Mouse (Mus musculus): ENCODE results near the gene Nrxn3. TPM values are rescaled to one million over a fixed set of nuclear protein-coding genes. Genes with fewer than 3 reads are reported as not detected.

Gene Nrxn3
- total RNA-seq (2015; ENCODE audit: low replicate concordance) (not detected in 2 replicates), total RNA-seq (2017; ENCODE audit: low replicate concordance) (not detected in 2 replicates)

DNA sequence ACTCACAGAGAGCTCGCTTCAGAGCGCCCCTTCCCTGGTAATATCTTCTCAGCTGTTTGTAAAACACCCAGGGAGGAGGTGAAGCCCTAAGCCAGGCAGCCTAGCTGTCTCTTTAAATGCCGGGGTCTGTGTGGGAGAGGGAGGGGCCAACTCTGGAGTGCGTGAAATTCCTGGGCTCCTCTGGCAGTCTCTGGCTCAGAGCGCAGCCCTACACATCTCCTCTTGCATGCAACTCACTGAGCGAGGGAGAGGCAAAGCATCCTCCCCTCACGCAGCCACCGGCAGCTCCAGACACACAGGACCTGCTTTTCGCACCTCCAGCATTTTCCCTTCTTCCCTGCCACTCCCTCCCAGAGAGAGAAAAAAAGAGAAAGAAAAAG lies at the start of gene Nrxn3:
Gene Nrxn3 (plus strand): TSS at position 186 of the 380 bp plus-strand sequence.
- no peak for ATAC-seq (replicated peaks; ENCODE audit: low FRiP score, poor library complexity, severe bottlenecking)

DNA sequence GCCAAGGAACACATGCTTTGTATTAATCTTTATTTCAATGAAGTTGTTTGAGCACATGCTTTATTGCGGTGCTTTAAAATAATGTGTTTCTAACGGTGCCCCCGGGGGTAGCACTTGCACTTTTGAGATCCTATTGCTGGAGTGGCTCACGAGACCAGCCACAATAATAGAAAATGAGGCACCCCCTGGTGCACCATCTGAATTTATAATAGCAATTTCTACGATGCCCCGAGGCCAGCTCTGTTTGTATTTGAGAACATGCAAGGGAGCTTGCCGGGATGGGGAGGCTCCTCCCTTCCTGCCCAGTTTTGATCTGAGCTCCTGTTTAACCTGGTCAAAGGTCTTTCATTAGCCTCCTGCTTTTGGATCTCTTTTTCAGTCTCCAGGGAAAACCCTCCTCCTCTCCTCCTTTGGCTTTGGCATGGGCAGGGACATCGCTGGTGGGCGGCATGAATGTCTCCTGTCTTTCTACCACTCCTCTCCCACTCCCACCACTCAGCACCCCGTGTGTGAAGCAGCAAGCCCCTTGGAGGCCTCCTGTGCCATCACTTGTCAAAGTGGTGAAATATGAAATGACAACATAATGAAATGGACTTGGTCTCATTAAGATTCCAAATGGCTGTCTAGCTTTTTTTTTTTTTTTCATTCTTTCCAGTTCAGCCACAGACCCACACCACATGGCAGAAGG lies 18.4 kb upstream of the Nrxn3 start:
- no peak for ATAC-seq (replicated peaks; ENCODE audit: low FRiP score, poor library complexity, severe bottlenecking)

DNA sequence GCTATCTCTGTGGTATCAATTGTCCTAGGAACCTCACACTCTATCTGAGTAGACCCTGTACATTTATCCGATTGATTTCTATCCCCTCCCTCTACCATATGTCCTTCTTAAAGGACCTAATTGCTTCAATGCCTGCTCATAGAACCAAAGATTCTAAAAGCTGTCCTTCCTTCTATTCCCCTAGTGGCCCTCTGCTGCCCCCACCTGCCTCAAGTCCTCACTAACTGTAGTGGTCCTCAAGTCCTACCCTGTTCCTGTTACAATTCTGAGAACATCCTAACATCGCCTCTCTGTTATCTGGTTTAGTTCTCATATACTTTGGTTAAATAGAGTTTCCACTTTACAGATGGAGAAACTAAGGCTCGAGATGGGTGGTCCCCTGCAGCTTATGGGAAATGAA lies 16.7 kb upstream of the Nrxn3 start:
- no peak for ATAC-seq (replicated peaks; ENCODE audit: low FRiP score, poor library complexity, severe bottlenecking)

DNA sequence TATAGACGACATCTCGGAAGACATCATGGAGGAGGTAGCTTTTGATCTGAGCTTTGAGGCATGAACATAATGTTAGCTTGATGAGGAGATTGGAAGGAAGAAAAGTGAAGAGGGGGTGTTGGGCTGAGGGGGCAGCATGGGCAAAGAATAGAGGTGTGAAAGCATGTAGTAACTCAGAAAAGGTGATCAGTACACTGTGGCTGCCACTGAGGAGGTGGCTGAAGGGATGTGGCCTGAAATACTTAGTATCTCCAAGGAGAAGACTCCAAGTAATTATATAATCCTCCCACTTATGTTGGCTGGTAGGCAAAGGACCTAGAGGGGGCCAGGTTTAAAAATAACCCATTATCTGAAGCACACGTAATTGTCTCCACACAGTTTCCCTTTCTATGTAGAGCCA lies 14.9 kb upstream of the Nrxn3 start:
- no peak for ATAC-seq (replicated peaks; ENCODE audit: low FRiP score, poor library complexity, severe bottlenecking)

DNA sequence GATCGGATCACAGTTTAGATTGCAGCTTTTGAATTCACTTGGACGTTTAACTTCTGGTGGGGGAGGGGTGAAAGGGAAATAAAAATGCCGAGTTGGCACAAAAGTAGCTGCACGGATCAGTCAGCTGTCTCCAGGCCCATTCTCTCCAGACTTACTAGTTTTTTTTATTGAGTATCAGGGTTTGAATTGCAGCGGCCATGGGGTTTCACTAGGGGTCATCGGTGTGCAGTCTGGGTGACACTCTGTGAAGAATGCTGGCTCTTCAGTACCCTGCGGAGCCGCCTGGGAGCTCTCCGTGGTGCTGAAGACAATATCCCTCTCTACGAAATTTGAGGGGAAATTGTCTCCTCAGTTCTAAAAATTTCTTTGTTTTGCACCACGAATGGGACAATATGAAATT lies 13.5 kb upstream of the Nrxn3 start:
- no peak for ATAC-seq (replicated peaks; ENCODE audit: low FRiP score, poor library complexity, severe bottlenecking)

DNA sequence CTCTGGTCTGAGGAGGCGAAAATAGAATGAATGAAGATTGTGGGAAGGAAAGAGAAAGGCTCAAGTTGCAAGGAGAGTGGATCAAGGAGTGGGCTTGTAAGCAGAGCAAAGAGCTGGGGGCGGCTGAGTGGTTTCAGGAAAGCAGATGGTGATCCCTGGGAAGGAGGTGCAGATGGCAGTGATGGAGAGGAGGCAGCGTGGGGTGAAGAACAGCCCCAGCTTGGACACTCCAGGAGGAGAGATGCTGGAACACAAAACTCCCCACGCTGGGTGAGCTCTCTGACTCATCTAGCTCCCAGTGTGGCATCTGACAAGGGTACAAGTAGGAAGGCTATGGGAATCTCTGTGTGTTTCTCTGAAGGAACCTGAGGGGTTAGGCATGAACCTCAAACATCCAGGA lies 9.2 kb upstream of the Nrxn3 start:
- ATAC-seq (replicated peaks; ENCODE audit: low FRiP score, poor library complexity, severe bottlenecking), result no peak

DNA sequence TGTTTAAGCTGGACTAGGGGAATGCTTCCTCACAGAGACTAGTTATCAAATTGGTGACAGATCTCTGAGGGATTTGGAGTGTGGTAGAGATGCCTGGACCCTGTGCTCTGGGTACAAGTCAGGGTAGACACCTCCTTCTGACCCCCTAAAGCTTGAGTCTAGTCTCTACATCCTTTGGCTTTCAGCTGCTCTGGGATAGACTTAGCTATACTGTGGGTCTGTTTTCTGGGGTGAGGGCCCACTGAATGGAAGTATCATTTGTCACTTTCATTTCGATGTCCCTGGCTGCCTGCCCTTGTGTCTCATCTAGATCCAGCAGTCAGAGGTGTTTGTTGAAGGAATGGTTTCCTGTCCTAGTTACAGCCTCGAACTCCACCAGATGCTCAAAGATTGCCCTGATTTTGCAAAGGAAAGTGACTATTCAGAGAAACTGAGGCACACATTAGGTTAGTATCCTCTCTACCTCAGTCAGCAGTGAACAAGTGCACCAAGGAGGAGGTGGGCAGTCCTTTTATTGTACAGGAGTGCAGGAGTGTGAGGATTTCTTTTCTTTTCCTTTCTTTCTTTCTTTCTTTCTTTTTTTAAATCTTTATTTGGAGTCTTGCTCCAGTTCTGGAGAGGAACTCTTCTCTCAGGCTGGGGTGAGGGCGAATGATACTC lies 515 bp upstream of the Nrxn3 start:
- ATAC-seq (replicated peaks; ENCODE audit: low FRiP score, poor library complexity, severe bottlenecking), result no peak

DNA sequence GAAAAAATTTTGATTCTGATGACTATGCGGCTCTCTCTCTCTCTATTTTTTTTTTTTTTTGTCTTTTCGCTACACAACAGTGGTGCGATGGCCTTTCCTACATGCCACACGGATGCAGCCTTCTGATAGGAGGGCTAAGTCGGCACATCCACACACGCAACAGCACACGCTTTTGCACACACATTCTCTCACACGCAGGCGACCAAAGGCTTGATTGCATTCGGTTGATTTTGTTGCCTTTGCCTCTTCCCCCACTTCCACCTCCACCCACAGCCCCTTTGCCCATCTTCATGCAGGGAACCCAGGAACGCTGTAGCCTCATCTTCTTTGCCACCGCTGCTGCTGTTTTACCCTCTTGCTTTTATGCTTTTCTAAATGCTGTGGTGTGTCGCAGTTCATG lies 3.6 kb downstream of the Nrxn3 start:
- no peak for ATAC-seq (replicated peaks; ENCODE audit: low FRiP score, poor library complexity, severe bottlenecking)

DNA sequence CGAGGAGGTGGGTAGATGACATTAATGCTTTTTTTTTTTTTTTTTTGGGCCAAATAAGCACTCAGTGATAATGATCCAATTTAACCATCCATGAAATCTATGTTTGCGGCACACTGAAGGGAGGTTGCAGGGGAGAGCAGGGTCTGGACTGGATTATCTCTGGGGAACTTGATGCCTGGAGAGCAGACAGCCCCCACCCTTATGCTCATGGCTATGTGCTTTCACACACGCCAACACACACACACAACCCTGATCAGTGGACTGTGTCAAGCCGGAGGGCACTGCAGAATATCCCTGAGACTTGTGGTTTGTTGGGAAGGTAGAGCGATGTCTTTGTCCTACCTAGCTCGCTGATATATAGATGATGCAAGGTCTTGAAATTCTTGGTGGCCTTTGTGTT lies 4.1 kb downstream of the Nrxn3 start:
- no peak for ATAC-seq (replicated peaks; ENCODE audit: low FRiP score, poor library complexity, severe bottlenecking)

DNA sequence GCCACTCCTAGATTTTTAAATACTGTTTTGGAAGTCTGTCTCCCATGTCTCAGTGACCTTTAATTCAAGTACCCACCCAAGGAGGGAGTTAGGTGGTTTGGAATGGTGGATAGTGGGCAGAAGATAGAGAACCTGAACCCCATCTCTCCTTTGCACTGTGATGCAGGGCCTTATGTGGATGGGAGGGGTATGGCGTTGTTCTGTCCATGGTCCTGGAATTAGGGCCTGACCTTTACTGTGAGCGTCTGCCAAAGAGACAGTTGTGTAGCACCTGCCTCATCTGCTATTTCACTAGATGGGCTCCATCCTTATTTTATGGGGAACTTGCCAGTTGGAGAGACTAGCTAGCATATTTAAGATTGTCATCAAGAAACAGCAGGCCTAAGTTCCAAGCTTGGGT lies 8.0 kb downstream of the Nrxn3 start:
- ATAC-seq (replicated peaks; ENCODE audit: low FRiP score, poor library complexity, severe bottlenecking), result no peak

DNA sequence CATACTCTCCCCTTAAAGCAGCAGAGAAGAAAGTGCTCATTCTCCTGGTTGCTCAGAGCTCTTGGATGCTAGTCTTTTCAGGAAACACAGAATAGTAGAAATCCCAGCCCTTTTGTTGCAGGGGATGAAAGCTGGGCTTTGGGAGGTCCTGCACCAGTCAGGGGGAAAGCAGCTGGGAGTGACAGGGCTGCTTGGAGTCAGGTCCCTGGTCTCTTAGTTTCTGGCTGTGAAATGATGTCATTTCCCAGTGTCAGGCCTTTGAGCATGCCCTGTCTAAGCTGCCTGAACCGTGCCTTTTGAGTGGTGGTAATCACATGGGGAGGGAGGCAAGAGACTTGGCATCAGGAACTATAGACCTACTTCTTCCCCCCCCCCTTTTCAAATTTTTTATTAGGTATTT lies 12.4 kb downstream of the Nrxn3 start:
- no peak for ATAC-seq (replicated peaks; ENCODE audit: low FRiP score, poor library complexity, severe bottlenecking)

DNA sequence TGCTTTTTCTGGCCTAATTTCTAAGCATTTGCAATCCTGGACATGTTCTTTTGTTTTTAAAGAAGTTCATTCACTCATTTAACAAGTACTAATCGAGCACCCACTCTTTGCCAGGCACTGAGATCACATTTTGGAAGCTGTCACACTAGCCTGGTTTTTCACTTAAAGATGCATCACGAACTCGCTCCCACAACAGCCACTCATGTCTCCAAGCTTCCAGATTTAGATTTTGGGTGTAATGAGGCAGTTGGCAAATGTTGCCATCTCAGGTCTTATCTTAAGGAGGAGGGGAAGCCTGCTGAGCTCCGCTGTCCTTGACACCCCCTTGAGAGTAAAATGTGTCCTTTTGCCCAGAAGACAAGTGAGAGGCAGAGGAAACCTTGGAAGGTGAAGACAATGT lies 14.4 kb downstream of the Nrxn3 start:
- no peak for ATAC-seq (replicated peaks; ENCODE audit: low FRiP score, poor library complexity, severe bottlenecking)

DNA sequence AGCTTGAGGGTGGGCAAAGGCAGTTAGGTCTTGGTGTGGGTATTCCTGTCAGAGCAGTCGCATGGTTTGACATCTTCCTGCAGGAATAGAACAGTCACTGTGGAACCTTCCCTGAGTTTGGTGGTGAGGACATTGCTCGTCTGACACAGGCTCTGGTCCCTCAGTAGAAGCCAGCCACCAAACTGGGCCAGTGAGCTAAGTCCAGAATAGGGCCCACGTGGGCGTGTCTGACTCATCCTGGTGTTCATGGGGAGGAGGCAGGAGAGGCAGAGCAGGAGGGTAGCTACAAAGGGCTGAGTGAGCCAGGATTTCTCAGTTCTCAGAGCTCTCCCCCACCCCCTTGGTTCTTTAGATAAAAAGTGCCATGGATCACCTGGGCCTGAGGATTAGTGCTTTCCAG lies 15.9 kb downstream of the Nrxn3 start:
- no peak for ATAC-seq (replicated peaks; ENCODE audit: low FRiP score, poor library complexity, severe bottlenecking)

DNA sequence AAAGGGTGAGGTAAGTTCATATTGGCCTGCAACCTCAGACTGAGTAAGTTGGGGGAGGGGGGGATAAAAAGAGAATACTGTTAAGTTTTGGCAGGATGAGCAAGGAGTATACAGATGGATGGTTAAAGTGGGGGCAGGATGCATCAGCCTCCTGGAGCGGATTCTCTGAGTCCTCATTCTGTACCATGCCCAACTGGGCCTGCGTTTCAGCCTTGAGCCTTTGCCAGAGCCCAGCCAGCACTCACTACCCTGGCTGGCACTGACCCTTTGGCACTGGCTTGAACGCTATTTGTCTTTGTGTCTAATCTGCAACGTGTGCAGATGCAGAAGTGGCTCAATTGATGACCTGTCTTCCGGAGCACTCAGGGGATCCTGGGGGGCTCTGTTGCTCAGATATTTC lies 24.1 kb downstream of the Nrxn3 start:
- ATAC-seq (replicated peaks; ENCODE audit: low FRiP score, poor library complexity, severe bottlenecking), result no peak

DNA sequence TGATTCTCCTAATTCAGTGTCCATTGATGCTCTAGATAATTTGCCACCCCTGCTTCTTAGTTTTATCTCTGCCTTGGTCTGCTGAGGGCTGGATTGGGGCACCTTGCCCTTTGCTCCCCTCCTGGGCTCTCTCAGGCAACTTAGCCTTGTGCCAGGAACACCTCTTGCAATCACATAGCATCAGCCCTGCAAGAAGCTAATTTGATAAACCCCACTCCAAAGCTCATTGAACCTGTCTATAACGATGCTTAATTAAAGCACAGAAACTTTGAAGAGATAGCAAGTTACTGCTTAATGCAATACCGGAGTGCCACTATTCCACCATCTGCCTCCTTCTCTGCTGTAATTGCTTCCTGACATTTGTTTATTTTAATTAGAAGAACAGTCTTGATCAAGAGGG lies 42.1 kb downstream of the Nrxn3 start:
- no peak for ATAC-seq (replicated peaks; ENCODE audit: low FRiP score, poor library complexity, severe bottlenecking)

DNA sequence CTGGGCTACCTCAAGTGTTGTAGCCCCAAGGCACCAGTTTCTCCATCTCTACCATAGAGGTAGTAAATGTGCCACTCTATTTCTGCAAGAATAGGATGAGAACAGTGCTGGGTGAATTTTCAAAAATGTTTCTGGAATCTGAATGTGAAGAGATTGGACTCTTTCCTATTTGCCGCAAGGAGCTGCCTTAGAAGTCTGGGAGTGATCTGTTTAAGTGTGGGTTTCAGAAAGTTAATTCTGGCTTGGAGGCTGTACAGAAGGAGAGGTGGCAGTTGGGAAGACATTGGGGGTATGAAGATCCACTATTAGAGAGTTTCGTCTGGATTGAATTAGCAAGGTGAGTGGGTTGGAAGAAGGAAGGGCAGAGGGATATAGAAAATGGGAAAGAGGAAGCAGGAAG lies 52.0 kb downstream of the Nrxn3 start:
- ATAC-seq (replicated peaks; ENCODE audit: low FRiP score, poor library complexity, severe bottlenecking), result no peak

DNA sequence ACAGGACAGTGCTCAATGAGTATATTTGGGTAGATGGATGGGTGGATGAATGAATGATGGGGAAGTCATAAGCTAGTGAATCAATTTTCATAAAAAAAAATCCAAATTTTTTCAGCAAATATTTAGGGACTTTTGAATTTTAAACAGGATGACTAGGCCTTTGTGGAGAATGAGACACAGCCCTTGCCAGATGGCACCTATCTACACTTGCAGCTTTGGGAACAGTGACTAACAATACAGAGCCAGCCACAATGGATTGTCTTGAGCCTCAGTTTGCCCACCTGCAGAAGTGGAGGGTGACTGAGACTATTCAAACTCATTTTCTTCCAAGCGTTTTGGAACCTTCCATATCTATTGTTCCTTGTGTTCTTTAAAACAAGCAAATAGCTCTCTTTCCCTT lies 55.4 kb downstream of the Nrxn3 start:
- no peak for ATAC-seq (replicated peaks; ENCODE audit: low FRiP score, poor library complexity, severe bottlenecking)

DNA sequence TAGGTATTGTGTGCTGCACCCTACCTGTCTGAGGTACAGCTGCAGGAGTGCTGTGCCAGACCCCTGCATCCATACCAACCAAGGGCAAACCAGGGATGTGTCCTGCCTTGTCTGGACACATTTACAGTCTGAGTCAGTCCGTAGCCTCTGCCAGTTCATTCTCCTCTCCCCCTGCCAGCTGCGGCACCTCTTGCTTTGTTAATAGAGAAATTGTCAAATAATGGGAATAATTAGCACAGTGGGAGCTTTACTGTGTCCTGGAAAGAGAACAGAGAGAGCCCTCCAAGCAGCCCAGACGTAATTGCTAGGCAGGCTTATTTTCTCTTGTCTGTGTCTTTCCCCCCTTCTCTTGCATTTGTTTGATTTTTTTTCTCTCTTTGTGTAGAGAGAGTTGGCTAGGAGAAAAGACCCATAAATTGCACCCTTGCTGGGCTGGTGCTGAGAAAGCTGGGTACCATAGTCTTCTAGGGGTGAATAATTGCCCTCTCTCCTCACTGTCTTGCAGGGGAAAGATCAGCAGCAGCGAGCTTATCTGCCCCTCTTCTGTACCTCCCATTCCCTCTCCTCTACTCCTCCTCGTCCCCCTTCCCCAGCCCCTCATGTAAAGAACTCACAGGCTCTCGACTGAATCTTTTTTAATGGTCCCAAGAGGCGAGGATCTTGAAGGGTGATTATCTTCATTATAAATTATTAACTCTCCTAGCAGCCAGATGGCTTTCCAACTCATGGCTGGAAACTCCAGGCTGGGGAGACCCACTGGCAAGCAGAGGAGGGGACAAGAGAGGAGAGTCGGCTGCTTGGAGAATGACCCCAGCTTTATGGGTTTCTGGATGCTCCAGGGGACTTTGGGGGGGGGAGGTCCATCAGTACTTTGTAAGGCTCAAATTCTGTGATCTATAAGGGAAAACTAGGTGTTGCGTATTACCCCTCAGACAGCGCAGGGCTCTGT lies 61.8 kb downstream of the Nrxn3 start:
- ATAC-seq (replicated peaks; ENCODE audit: low FRiP score, poor library complexity, severe bottlenecking), result no peak

DNA sequence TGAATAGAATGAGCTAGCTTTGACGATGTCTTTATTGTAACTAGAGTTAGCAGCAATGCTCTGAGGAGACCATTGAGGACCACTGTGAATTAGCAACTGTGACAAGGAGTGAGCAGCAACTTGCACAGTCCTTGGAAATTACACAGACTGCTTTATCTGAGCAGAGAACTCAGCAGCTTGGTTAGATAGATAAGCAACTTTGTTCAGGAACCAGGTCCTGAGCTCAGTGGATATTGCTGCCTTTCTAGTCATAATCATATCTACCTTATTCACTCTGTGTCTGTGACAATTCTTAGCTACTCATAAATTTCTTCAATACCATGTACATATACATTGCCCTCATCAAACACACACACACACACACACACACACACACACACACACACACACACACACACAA lies 70.6 kb downstream of the Nrxn3 start:
- no peak for ATAC-seq (replicated peaks; ENCODE audit: low FRiP score, poor library complexity, severe bottlenecking)

DNA sequence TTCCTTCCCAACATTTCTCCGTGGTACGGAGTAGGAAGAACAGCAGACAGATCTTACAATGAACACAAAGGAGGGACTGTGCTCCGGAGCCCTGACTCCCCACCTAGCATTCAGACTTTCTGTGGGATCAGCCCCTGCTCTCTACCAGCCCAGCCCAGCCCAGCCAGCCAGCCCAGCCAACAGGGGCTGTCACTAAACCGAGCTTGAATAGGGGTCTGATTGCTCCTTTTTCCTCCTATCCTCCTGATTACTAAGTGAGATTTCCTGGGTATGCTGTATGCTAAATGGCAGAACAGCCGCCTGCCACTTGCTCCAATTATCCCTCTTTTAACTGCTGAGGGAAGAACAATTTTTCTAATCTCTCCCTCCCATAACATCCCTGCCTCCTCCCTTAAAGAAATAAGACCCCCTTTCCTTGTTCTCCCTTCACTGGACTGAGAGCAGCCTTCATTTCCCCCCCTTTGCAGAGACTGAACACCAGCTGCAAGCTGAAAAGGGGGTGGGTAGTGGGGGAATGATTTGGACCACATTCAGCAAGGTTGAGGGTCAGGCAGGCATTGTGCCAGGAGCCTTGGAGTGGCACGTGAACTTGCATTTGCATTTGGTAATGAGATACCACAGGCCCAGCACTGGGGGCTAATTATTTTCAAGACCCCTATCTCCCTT lies 78.4 kb downstream of the Nrxn3 start:
- no peak for ATAC-seq (replicated peaks; ENCODE audit: low FRiP score, poor library complexity, severe bottlenecking)

Data from erythroid progenitor cell, adult 5-6 weeks (primary cell).